Mouse (Mus musculus): ENCODE measurements around the gene Crtc3. TPM values are rescaled to one million over a fixed set of nuclear protein-coding genes. Genes with fewer than 3 reads are reported as not detected.

Crtc3 gene
- polyA plus RNA-seq, 1 experiment from 2014 or later = 17.2 TPM

- no peak overlapping the region for H3K9ac ChIP-seq (replicated peaks; ENCODE audit: low read depth, low read length)
- no peaks in the 10 kb centered on the region for H3K9me3 ChIP-seq (ENCODE audit: control insufficient read depth, low read length)
- no peak overlapping the region for H3K4me2 ChIP-seq (ENCODE audit: low read depth, low read length)
- H3K27me3 ChIP-seq (ENCODE audit: control insufficient read depth, insufficient read depth, low read length) = no peaks in the 10 kb centered on the region
- no peak overlapping the region for H3K27ac ChIP-seq (ENCODE audit: low read depth, low read length)
- H3K4me1 ChIP-seq (ENCODE audit: control insufficient read depth, insufficient read depth, low read length) = no peaks in the 10 kb centered on the region
- WGBS = 88% methylated on average over 7 of the region's 7 CpGs
- H3K36me3 ChIP-seq (ENCODE audit: control insufficient read depth, insufficient read depth, low read length) = peaks cover 3% of the 10 kb centered on the region; the same call in 1 of the 2 replicates
- ATAC-seq (ENCODE audit: low read depth) = no peak
- no peak overlapping the region for H3K4me3 ChIP-seq (ENCODE audit: low read depth, low read length)
These were observed 26.6 kb upstream of the Crtc3 start for GRCm38 (mm10) chr7:80715306-80715705.

GRCm38 (mm10) chr7:80711496-80711895 lies 22.8 kb upstream of the Crtc3 start:
- Histone ChIP-seq H3K9ac (replicated peaks; ENCODE audit: low read depth, low read length) (no peak overlapping the region), H3K4me1 (ENCODE audit: control insufficient read depth, insufficient read depth, low read length) (no peaks in the 10 kb centered on the region), H3K36me3 (ENCODE audit: control insufficient read depth, insufficient read depth, low read length) (peaks cover 3% of the 10 kb centered on the region; the same call in 1 of the 2 replicates), H3K4me3 (ENCODE audit: low read depth, low read length) (no peak overlapping the region), H3K4me2 (ENCODE audit: low read depth, low read length) (no peak overlapping the region), H3K27ac (ENCODE audit: low read depth, low read length) (no peak overlapping the region), H3K27me3 (ENCODE audit: control insufficient read depth, insufficient read depth, low read length) (no peaks in the 10 kb centered on the region), H3K9me3 (ENCODE audit: control insufficient read depth, low read length) (no peaks in the 10 kb centered on the region)
- no peak for ATAC-seq (ENCODE audit: low read depth)
- 71% methylated on average over 8 of the region's 8 CpGs for WGBS

- Histone ChIP-seq H3K9me3 (ENCODE audit: control insufficient read depth, low read length) (no peaks in the 10 kb centered on the region), H3K27me3 (ENCODE audit: control insufficient read depth, insufficient read depth, low read length) (no peaks in the 10 kb centered on the region)
- WGBS = 98% methylated on average over 7 of the region's 7 CpGs
These were observed 21.7 kb upstream of the Crtc3 start for GRCm38 (mm10) chr7:80710333-80710732.

GRCm38 (mm10) chr7:80704066-80704465 lies 15.4 kb upstream of the Crtc3 start:
- no peaks in the 10 kb centered on the region for H3K4me1 ChIP-seq (ENCODE audit: control insufficient read depth, insufficient read depth, low read length)
- H3K27me3 ChIP-seq (ENCODE audit: control insufficient read depth, insufficient read depth, low read length) = no peaks in the 10 kb centered on the region
- WGBS = 94% methylated on average over 4 of the region's 4 CpGs
- H3K9ac ChIP-seq (replicated peaks; ENCODE audit: low read depth, low read length) = no peak overlapping the region
- no peak overlapping the region for H3K4me2 ChIP-seq (ENCODE audit: low read depth, low read length)
- no peaks in the 10 kb centered on the region for H3K9me3 ChIP-seq (ENCODE audit: control insufficient read depth, low read length)
- no peak overlapping the region for H3K27ac ChIP-seq (ENCODE audit: low read depth, low read length)
- H3K36me3 ChIP-seq (ENCODE audit: control insufficient read depth, insufficient read depth, low read length) = no peaks in the 10 kb centered on the region
- ATAC-seq (ENCODE audit: low read depth) = no peak
- H3K4me3 ChIP-seq (ENCODE audit: low read depth, low read length) = no peak overlapping the region

More at GRCm38 (mm10) chr7:80710333-80710732, 21.7 kb upstream of the Crtc3 start:
- H3K4me1 ChIP-seq (ENCODE audit: control insufficient read depth, insufficient read depth, low read length) = no peaks in the 10 kb centered on the region
- no peak overlapping the region for H3K4me2 ChIP-seq (ENCODE audit: low read depth, low read length)
- no peak overlapping the region for H3K4me3 ChIP-seq (ENCODE audit: low read depth, low read length)
- ATAC-seq (ENCODE audit: low read depth) = no peak
- peaks cover 3% of the 10 kb centered on the region; the same call in 1 of the 2 replicates for H3K36me3 ChIP-seq (ENCODE audit: control insufficient read depth, insufficient read depth, low read length)
- H3K27ac ChIP-seq (ENCODE audit: low read depth, low read length) = no peak overlapping the region
- H3K9ac ChIP-seq (replicated peaks; ENCODE audit: low read depth, low read length) = no peak overlapping the region

GRCm38 (mm10) chr7:80702510-80702909 lies 13.8 kb upstream of the Crtc3 start:
- Histone ChIP-seq H3K27me3 (ENCODE audit: control insufficient read depth, insufficient read depth, low read length) (no peaks in the 10 kb centered on the region), H3K4me2 (ENCODE audit: low read depth, low read length) (no peak overlapping the region), H3K27ac (ENCODE audit: low read depth, low read length) (no peak overlapping the region), H3K4me3 (ENCODE audit: low read depth, low read length) (no peak overlapping the region), H3K4me1 (ENCODE audit: control insufficient read depth, insufficient read depth, low read length) (no peaks in the 10 kb centered on the region), H3K9ac (replicated peaks; ENCODE audit: low read depth, low read length) (no peak overlapping the region), H3K36me3 (ENCODE audit: control insufficient read depth, insufficient read depth, low read length) (no peaks in the 10 kb centered on the region), H3K9me3 (ENCODE audit: control insufficient read depth, low read length) (no peaks in the 10 kb centered on the region)
- WGBS = 72% methylated on average over 6 of the region's 6 CpGs
- ATAC-seq (ENCODE audit: low read depth) = no peak

GRCm38 (mm10) chr7:80699709-80700108 lies 11.0 kb upstream of the Crtc3 start:
- no peaks in the 10 kb centered on the region for H3K4me1 ChIP-seq (ENCODE audit: control insufficient read depth, insufficient read depth, low read length)
- no peak overlapping the region for H3K4me2 ChIP-seq (ENCODE audit: low read depth, low read length)
- H3K27ac ChIP-seq (ENCODE audit: low read depth, low read length) = no peak overlapping the region
- H3K36me3 ChIP-seq (ENCODE audit: control insufficient read depth, insufficient read depth, low read length) = no peaks in the 10 kb centered on the region
- 63% methylated on average over 8 of the region's 8 CpGs for WGBS
- H3K4me3 ChIP-seq (ENCODE audit: low read depth, low read length) = no peak overlapping the region
- H3K27me3 ChIP-seq (ENCODE audit: control insufficient read depth, insufficient read depth, low read length) = no peaks in the 10 kb centered on the region
- no peak for ATAC-seq (ENCODE audit: low read depth)
- H3K9ac ChIP-seq (replicated peaks; ENCODE audit: low read depth, low read length) = no peak overlapping the region
- H3K9me3 ChIP-seq (ENCODE audit: control insufficient read depth, low read length) = no peaks in the 10 kb centered on the region

- Histone ChIP-seq H3K27me3 (ENCODE audit: control insufficient read depth, insufficient read depth, low read length) (no peaks in the 10 kb centered on the region), H3K9ac (replicated peaks; ENCODE audit: low read depth, low read length) (no peak overlapping the region), H3K4me1 (ENCODE audit: control insufficient read depth, insufficient read depth, low read length) (no peaks in the 10 kb centered on the region), H3K9me3 (ENCODE audit: control insufficient read depth, low read length) (no peaks in the 10 kb centered on the region), H3K4me3 (ENCODE audit: low read depth, low read length) (no peak overlapping the region), H3K27ac (ENCODE audit: low read depth, low read length) (no peak overlapping the region), H3K4me2 (ENCODE audit: low read depth, low read length) (no peak overlapping the region), H3K36me3 (ENCODE audit: control insufficient read depth, insufficient read depth, low read length) (no peaks in the 10 kb centered on the region)
- no peak for ATAC-seq (ENCODE audit: low read depth)
- 82% methylated on average over 3 of the region's 3 CpGs for WGBS
These were observed 10.3 kb upstream of the Crtc3 start for GRCm38 (mm10) chr7:80698940-80699339.

- Histone ChIP-seq H3K36me3 (ENCODE audit: control insufficient read depth, insufficient read depth, low read length) (no peaks in the 10 kb centered on the region), H3K4me2 (ENCODE audit: low read depth, low read length) (no peak overlapping the region), H3K27me3 (ENCODE audit: control insufficient read depth, insufficient read depth, low read length) (no peaks in the 10 kb centered on the region), H3K9me3 (ENCODE audit: control insufficient read depth, low read length) (no peaks in the 10 kb centered on the region), H3K4me1 (ENCODE audit: control insufficient read depth, insufficient read depth, low read length) (no peaks in the 10 kb centered on the region), H3K27ac (ENCODE audit: low read depth, low read length) (no peak overlapping the region), H3K9ac (replicated peaks; ENCODE audit: low read depth, low read length) (no peak overlapping the region), H3K4me3 (ENCODE audit: low read depth, low read length) (no peak overlapping the region)
- no peak for ATAC-seq (ENCODE audit: low read depth)
- 66% methylated on average over 5 of the region's 5 CpGs for WGBS
These were observed 9.2 kb upstream of the Crtc3 start for GRCm38 (mm10) chr7:80697859-80698258.

- ATAC-seq (ENCODE audit: low read depth) = no peak
- Histone ChIP-seq H3K4me3 (ENCODE audit: low read depth, low read length) (no peak overlapping the region), H3K27ac (ENCODE audit: low read depth, low read length) (no peak overlapping the region), H3K4me1 (ENCODE audit: control insufficient read depth, insufficient read depth, low read length) (no peaks in the 10 kb centered on the region), H3K4me2 (ENCODE audit: low read depth, low read length) (no peak overlapping the region), H3K27me3 (ENCODE audit: control insufficient read depth, insufficient read depth, low read length) (no peaks in the 10 kb centered on the region), H3K9me3 (ENCODE audit: control insufficient read depth, low read length) (no peaks in the 10 kb centered on the region), H3K36me3 (ENCODE audit: control insufficient read depth, insufficient read depth, low read length) (no peaks in the 10 kb centered on the region), H3K9ac (replicated peaks; ENCODE audit: low read depth, low read length) (no peak overlapping the region)
- WGBS = 82% methylated on average over 4 of the region's 4 CpGs
These were observed 8.2 kb upstream of the Crtc3 start for GRCm38 (mm10) chr7:80696903-80697302.

- H3K9ac ChIP-seq (replicated peaks; ENCODE audit: low read depth, low read length) = no peak overlapping the region
- H3K4me1 ChIP-seq (ENCODE audit: control insufficient read depth, insufficient read depth, low read length) = no peaks in the 10 kb centered on the region
- H3K36me3 ChIP-seq (ENCODE audit: control insufficient read depth, insufficient read depth, low read length) = no peaks in the 10 kb centered on the region
- no peak for ATAC-seq (ENCODE audit: low read depth)
- H3K4me3 ChIP-seq (ENCODE audit: low read depth, low read length) = no peak overlapping the region
- no peak overlapping the region for H3K4me2 ChIP-seq (ENCODE audit: low read depth, low read length)
- H3K27me3 ChIP-seq (ENCODE audit: control insufficient read depth, insufficient read depth, low read length) = no peaks in the 10 kb centered on the region
- no peaks in the 10 kb centered on the region for H3K9me3 ChIP-seq (ENCODE audit: control insufficient read depth, low read length)
- no peak overlapping the region for H3K27ac ChIP-seq (ENCODE audit: low read depth, low read length)
- 72% methylated on average over 1 of the region's 1 CpGs for WGBS
These were observed 7.7 kb upstream of the Crtc3 start for GRCm38 (mm10) chr7:80696334-80696733.
